Mouse (Mus musculus) liver, embryonic 14 days (tissue): Measurements from ENCODE around the gene Olfr155. TPM values are rescaled to one million over a fixed set of nuclear protein-coding genes. Genes with fewer than 3 reads are reported as not detected.

Experiments used
- polyA plus RNA-seq: library from polyadenylated mRNA; depleted of rRNA; stranded (reverse); fragments of >200 nt; gene quantifications from 2 replicates; pipeline ENCODE4 v1.2.3, GENCODE M21; 2012; rRNA removed

Olfr155 gene
- polyA plus RNA-seq, result not detected in 2 replicates

GRCm38 (mm10) chr4:43851265-43851664, at the start of gene Olfr155:
TSS of gene Olfr155 (plus strand) at chr4:43851565.

DNA sequence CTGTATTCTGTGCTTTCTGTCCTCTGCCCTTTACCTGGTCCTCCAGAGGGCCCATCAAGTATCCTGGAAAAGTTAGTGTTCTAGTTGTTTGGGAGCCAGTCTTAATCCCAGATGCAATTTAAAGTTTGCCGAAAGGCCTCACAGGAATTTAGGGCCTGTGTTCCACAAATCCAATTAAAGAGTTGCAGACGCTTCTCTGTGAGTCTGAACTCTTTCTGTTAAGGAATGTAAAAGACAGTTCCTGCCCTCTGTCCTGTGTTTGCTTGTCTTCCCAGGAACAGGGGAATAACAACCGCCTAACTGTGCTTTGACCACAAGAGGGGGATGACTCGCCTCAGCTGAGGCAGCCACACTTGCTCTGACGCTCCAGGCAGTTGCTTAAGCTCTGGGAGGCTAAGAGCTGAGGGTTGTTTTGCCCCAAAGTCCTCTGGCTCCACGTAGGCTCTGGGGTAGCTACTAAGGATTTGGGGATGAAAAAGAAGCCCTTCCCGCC, 27.5 kb upstream of the Olfr155 start, which contains the start of gene Olfr156:
Olfr156 (minus strand) TSS at position 51 of the 493 bp plus-strand sequence.

DNA sequence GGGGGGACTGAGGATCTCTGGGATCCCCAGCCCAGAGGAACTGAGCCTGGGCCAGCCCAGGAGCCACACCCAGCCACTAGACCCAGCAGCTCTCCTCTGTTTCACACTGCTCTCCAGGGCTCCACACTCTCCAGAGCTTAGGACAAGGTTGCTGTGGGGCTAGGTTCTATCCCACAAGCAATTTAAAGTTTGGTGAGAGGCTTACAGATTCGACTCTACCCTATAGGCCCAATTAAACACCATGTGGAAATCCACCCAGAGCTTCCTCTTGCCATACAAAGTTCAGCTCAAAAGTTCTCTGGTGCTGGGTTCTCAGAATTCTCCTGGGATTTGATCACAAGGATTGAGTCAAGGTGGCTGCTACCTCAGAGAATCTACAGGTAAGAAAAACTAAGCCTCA, 11.3 kb upstream of the Olfr155 start, which contains the start of gene Olfr157:
Olfr157 (minus strand) TSS at position 101 of the 400 bp plus-strand sequence.

GRCm38 (mm10) chr4:43875160-43875918, 24.0 kb downstream of the Olfr155 start, which contains the start of gene Reck:
TSS of gene Reck (plus strand) at chr4:43875530.

Other genes starting within 250 kb of the Olfr155 start
- 1.5 and 1.9 TPM in 2 replicates for gene Npr2, start 219.6 kb upstream of the Olfr155 start, polyA plus RNA-seq
- 0.12 and 0.27 TPM in 2 replicates for gene Spag8, start 198.0 kb upstream of the Olfr155 start, polyA plus RNA-seq
- gene Hint2, start 195.1 kb upstream of the Olfr155 start, polyA plus RNA-seq, result 28.3 and 30.4 TPM in 2 replicates
- 0.18 and 0.26 TPM in 2 replicates for gene Tmem8b, start 182.6 kb upstream of the Olfr155 start, polyA plus RNA-seq
- 0.02 TPM in 2 replicates for gene Fam221b, start 182.4 kb upstream of the Olfr155 start, polyA plus RNA-seq
- not detected in 2 replicates for gene Olfr70, start 150.8 kb upstream of the Olfr155 start, polyA plus RNA-seq
- gene Olfr71, start 141.3 kb upstream of the Olfr155 start, polyA plus RNA-seq, result not detected in 2 replicates
- gene Hrct1, start 124.4 kb upstream of the Olfr155 start, polyA plus RNA-seq, result 0.07 and 0.10 TPM in 2 replicates
- 0.01 and 0.02 TPM in 2 replicates for gene Spaar, start 121.5 kb upstream of the Olfr155 start, polyA plus RNA-seq
- gene Olfr159, start 80.6 kb upstream of the Olfr155 start, polyA plus RNA-seq, result not detected in 2 replicates
- gene Olfr156, start 27.7 kb upstream of the Olfr155 start, polyA plus RNA-seq, result not detected in 2 replicates
- gene Olfr157, start 11.4 kb upstream of the Olfr155 start, polyA plus RNA-seq, result not detected in 2 replicates
- 1.7 and 2.0 TPM in 2 replicates for gene Reck, start 24.0 kb downstream of the Olfr155 start, polyA plus RNA-seq
- 20.4 and 20.7 TPM in 2 replicates for gene Glipr2, start 105.8 kb downstream of the Olfr155 start, polyA plus RNA-seq
- gene Ccin, start 131.9 kb downstream of the Olfr155 start, polyA plus RNA-seq, result 0.01 TPM in 1 of 2 replicates, not detected in the other
- gene Clta, start 152.9 kb downstream of the Olfr155 start, polyA plus RNA-seq, result 182 and 191 TPM in 2 replicates
- gene Gne, start 232.6 kb downstream of the Olfr155 start, polyA plus RNA-seq, result 8.1 and 8.6 TPM in 2 replicates